ENCODE assay signal across 14 mouse cellular contexts in the genomic region with DNA sequence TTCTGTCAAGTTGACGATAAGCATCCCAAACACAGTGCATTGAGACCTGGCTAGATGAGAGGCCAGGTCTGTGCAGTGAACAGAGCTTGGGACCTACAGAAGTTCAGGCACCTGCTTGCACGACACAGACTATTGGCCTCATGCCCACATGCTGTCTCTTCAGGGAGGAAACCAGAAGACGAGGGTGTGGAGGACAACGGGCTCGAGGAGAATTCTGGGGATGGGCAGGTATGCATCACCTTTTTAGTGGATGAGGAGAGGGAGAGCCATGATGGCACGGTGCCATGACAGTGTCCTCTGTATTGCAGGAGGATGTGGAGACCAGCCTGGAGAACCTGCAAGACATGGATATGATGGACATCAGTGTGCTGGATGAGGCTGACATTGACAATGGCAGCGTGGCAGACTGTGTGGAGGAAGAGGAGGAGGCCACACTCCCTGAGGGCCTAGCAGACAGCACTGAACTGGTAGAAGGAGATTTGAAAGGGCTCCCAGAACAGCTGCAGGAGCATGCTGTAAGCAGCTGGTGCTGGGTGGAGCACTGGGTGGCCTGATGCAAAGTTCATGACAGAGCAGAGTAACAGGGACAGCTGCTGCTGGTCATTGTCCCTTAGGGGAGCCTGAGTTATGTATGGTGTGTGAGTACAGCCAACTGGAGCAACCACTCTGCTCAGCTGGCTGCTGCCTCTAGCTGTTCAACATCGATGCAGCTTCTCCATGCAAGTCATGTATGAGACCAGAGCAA. TPM values are rescaled to one million over a fixed set of nuclear protein-coding genes. Genes with fewer than 3 reads are reported as not detected.
DNase-seq lines count a peak whose midpoint lies in the region; ATAC-seq and TF ChIP-seq lines count a peak whose summit lies in the region.
"Had no signal": no experiment of that assay in that cellular context is flagged by ENCODE, and none has a peak within 500 bp of the region (broad histone marks: within the 10 kb centered on the region; RNA-seq: fewer than 3 reads in every experiment).

No protein-coding gene starts in this region.

- no peak overlapping the region for H3K4me2 ChIP-seq in limb, embryonic 13.5 days (replicated peaks)
- H3K4me2 ChIP-seq: intestine, embryonic 15.5 days; liver, embryonic 15.5 days had no signal

- whole genome bisulfite sequencing in limb, embryonic 13.5 days, result 89% methylated on average over 8 of the region's 8 CpGs

- no peak overlapping the region for H3K27ac ChIP-seq in limb, embryonic 13.5 days
- H3K27ac ChIP-seq: intestine, embryonic 15.5 days; liver, embryonic 15.5 days had no signal

- no peaks in the 10 kb centered on the region for H3K27me3 ChIP-seq in C2C12 (ENCODE audit: control insufficient read depth, insufficient read depth, insufficient read length)
- no peaks in the 10 kb centered on the region for H3K27me3 ChIP-seq in limb, embryonic 13.5 days
- H3K27me3 ChIP-seq: intestine, embryonic 15.5 days; liver, embryonic 15.5 days had no signal

- H3K36me3 ChIP-seq in C2C12 (ENCODE audit: control insufficient read depth, insufficient read depth), result peaks cover 94% of the 10 kb centered on the region
- peaks cover 94% of the 10 kb centered on the region for H3K36me3 ChIP-seq in limb, embryonic 13.5 days

- H3K9me3 ChIP-seq in limb, embryonic 13.5 days, result no peaks in the 10 kb centered on the region
- H3K9me3 ChIP-seq: intestine, embryonic 15.5 days; liver, embryonic 15.5 days had no signal

- no peak for TF ChIP-seq CTCF in C2C12 (IDR thresholded peaks at IDR 0.05; ENCODE audit: control insufficient read depth, insufficient read depth, insufficient read length)

- H3K4me3 ChIP-seq in C2C12 (ENCODE audit: insufficient read depth, poor library complexity, severe bottlenecking), result no peak overlapping the region
- no peak overlapping the region for H3K4me3 ChIP-seq in limb, embryonic 13.5 days
- H3K4me3 ChIP-seq: erythroblast, embryonic 14.5 days; intestine, embryonic 15.5 days; liver, embryonic 15.5 days had no signal

- peaks cover 78% of the 10 kb centered on the region for H3K79me2 ChIP-seq in C2C12 (ENCODE audit: control insufficient read depth, insufficient read depth)

- peaks cover 69% of the 10 kb centered on the region for H3K79me3 ChIP-seq in C2C12 (ENCODE audit: low read depth)

- H3K4me1 ChIP-seq in limb, embryonic 13.5 days, result 0 out of 2 replicates have a peak, but pooled peaks cover 12% of the 10 kb centered on the region

- DNase-seq in cerebellum, postnatal 14 days, result peak; percentile 48 to 57
- DNase-seq in cerebellum, adult 9-10 months, result no peak
- peak; percentile 71 for DNase-seq in kidney, postnatal 10 days
- no peak for DNase-seq in kidney, adult 18-20 months
- DNase-seq in embryo, embryonic 10 days (ENCODE audit: low spot score), result no peak
- DNase-seq in frontal cortex, postnatal 25 days (ENCODE audit: low spot score in 2 of 2), result no peak
- DNase-seq: cerebellum, adult 8-10 months; spleen, adult 18-20 months; thymus, adult 2 months had no signal

- ATAC-seq in limb, embryonic 13.5 days (ENCODE audit: low FRiP score, low read depth), result peak; percentile 78
- ATAC-seq: intestine, embryonic 15.5 days had no signal

- no peak overlapping the region for H3K9ac ChIP-seq in limb, embryonic 13.5 days
- H3K9ac ChIP-seq: intestine, embryonic 15.5 days; liver, embryonic 15.5 days had no signal

- no peak overlapping the region for H3ac ChIP-seq in C2C12 (ENCODE audit: control insufficient read depth, insufficient read length, low read depth)

TF ChIP-seq in C2C12, 6 proteins besides CTCF, POLR2A, EP300 and RAD21:
- TF ChIP-seq FOSL1 (IDR thresholded peaks at IDR 0.05; ENCODE audit: insufficient read depth, low read length, poor library complexity, severe bottlenecking) (no peak), CEBPB (IDR thresholded peaks at IDR 0.05; ENCODE audit: low read depth) (no peak), MYOG (IDR thresholded peaks at IDR 0.05; ENCODE audit: control insufficient read depth, extremely low read depth, insufficient read length) (no peak), MYOD1 (IDR thresholded peaks at IDR 0.05; ENCODE audit: control insufficient read depth, insufficient read length, low read depth) (peak; percentile 79), MAX (IDR thresholded peaks at IDR 0.05) (no peak)

RNA-seq across cellular contexts. Expression of gene Safb, which starts 9.1 kb away (rescaled TPM):
- 69.7 TPM for polyA plus RNA-seq in C2C12 (2012; fragmentation: generic; extraction: Trizol)
- 113 and 121 TPM in 2 replicates for polyA plus RNA-seq in limb, embryonic 13.5 days (2015; fragmentation: Nextera tagmentation; extraction: Ambion mirVana)

RNA-seq across cellular contexts. Expression of gene Safb2, which starts 9.3 kb away (rescaled TPM):
- 45.1 TPM for polyA plus RNA-seq in C2C12 (2012; fragmentation: generic; extraction: Trizol)
- 85.2 and 91.4 TPM in 2 replicates for polyA plus RNA-seq in limb, embryonic 13.5 days (2015; fragmentation: Nextera tagmentation; extraction: Ambion mirVana)

RNA-seq across cellular contexts. Expression of gene 2410015M20Rik, which starts 15.9 kb away (rescaled TPM):
- polyA plus RNA-seq in C2C12 (2012; fragmentation: generic; extraction: Trizol), result 250 TPM
- polyA plus RNA-seq in limb, embryonic 13.5 days (2015; fragmentation: Nextera tagmentation; extraction: Ambion mirVana), result 226 and 230 TPM in 2 replicates

RNA-seq across cellular contexts. Expression of gene Rpl36, which starts 19.5 kb away (rescaled TPM):
- 4,005 TPM for polyA plus RNA-seq in C2C12 (2012; fragmentation: generic; extraction: Trizol)
- 1,714 and 1,755 TPM in 2 replicates for polyA plus RNA-seq in limb, embryonic 13.5 days (2015; fragmentation: Nextera tagmentation; extraction: Ambion mirVana)

RNA-seq across cellular contexts. Expression of gene Lonp1, which starts 33.0 kb away (rescaled TPM):
- polyA plus RNA-seq in C2C12 (2012; fragmentation: generic; extraction: Trizol), result 120 TPM
- polyA plus RNA-seq in limb, embryonic 13.5 days (2015; fragmentation: Nextera tagmentation; extraction: Ambion mirVana), result 50.7 and 53.2 TPM in 2 replicates

Comparison
In these comparisons a context has a peak if more than half of its experiments do, and no peak if none do; other contexts are left out.
1. DNase-seq: peak in cerebellum, postnatal 14 days (2 of 2) and kidney, postnatal 10 days (single experiment); none in cerebellum, adult 9-10 months (single experiment), kidney, adult 18-20 months (single experiment), embryo, embryonic 10 days (single experiment) and frontal cortex, postnatal 25 days (0 of 2).